Mouse (Mus musculus): ENCODE results near the gene B3gat2.
A peak's percentile ranks its signal among the peaks of the same experiment; 100 is the strongest.

The B3gat2 gene

DNA sequence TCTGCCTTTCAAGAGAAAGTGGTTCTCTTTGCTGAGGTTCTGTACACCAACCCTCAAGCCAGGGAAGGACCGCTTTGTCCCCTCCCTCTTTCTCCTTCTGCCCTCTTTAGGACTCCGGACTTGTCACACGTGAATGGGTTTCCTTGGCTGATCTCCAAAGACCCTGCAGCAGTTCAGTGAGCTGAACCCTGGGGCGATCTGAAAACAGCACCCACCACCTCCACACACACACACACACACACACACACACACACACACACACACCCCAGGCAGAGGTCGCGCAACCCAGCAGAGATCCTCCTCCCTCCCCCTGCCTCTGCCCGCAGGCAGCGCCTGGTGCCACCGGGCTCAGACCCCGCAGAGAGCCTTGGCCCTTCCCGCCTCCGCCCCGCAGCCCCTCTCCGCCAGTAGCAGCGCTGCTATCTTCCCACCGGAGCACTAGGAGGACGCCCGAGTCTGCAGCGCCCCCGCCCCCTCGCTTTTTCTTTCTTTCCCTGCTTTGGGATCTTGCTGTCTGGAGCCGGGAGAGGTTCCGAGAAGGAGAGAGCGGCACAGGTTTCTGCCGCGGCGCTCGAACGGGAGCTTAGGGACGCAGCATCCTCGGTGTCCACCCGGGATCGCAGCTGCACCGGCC, at the start of gene B3gat2:
TSS of gene B3gat2 (plus strand) at position 252 of the 634 bp plus-strand sequence.
- DNase-seq (ENCODE audit: low read depth, low spot score), result no peak

GRCm38 (mm10) chr1:23720326-23720725, 41.2 kb upstream of the B3gat2 start:
- no peak for DNase-seq (ENCODE audit: low read depth, low spot score)

GRCm38 (mm10) chr1:23721036-23721435, 40.5 kb upstream of the B3gat2 start:
- no peak for DNase-seq (ENCODE audit: low read depth, low spot score)

GRCm38 (mm10) chr1:23722469-23723372, 38.8 kb upstream of the B3gat2 start:
- no peak for DNase-seq (ENCODE audit: low read depth, low spot score)

DNA sequence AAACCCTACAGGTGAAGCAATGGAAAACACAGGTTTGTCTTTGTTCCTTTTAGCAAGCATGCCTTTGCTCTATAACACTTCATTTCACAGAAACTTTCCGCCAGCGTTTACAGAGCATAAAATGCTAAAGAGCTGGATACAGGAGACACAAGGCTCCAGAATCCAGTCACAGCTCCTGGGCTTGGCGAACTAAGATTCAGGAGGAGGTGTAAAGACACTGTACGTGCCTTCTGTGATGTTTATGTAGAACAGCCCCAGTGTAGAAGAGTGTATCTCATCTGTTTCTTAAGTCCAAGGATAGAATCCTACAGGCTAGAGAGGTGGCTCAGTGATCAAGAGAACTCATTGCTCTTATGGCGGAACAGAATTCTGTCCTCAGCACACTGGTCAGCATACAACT, 30.2 kb upstream of the B3gat2 start:
- DNase-seq (ENCODE audit: low read depth, low spot score), result peak; percentile 39

DNA sequence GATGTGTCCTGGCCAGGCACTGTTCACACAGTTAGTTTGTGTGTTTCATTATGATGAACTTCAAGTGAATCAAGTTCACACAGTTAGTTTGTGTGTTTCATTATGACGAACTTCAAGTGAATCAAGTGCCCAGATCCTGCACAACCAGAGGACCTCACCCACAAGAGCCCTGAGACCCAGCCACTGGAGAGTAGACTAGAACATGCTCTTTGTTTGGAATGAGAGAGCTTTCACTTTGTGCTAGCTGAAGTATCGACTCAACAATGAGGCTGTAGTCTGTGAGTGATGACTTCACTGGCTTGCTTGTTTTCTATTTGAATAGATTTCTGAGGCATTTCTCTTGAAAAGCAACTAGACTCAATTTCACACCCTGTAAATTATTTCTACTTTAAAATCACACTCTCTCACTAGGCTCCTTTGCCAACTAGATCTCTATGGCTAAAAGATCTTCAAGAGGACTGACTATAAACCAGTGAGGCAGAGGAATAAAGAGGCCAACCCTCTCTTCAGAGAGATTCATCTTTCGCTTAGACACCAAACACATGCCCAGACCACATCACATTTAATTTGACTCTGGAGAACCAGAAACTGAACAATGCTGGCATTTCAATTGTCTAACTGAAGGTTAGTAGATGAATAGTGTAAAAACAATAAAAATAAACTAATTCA, 10.6 kb upstream of the B3gat2 start:
- no peak for DNase-seq (ENCODE audit: low read depth, low spot score)

DNA sequence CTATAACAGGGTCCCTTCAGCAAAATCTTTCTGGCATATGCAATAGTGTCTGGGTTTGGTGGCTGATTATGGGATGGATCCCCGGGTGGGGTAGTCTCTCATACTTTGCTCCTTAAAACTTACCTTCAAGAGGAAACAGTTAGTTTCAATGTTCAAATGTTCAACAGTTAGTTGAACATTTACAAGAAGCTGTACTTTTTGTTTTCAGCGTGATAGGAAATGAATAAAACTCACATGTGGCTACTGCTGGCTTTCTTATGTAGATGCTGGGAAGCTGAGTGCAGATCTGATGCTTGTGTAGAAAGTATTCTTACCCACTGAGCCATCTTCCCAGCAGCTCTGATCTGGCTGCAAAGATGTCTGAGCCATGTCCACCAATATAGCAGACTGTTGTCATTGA, 8.5 kb upstream of the B3gat2 start:
- DNase-seq (ENCODE audit: low read depth, low spot score), result no peak

- DNase-seq (ENCODE audit: low read depth, low spot score), result no peak
These were observed 8.0 kb upstream of the B3gat2 start for GRCm38 (mm10) chr1:23753591-23753990.

GRCm38 (mm10) chr1:23754340-23754739, 7.2 kb upstream of the B3gat2 start:
- DNase-seq (ENCODE audit: low read depth, low spot score), result no peak

- no peak for DNase-seq (ENCODE audit: low read depth, low spot score)
These were observed 6.6 kb upstream of the B3gat2 start for GRCm38 (mm10) chr1:23754967-23755366.

GRCm38 (mm10) chr1:23762136-23762687, 659 bp downstream of the B3gat2 start:
- DNase-seq (ENCODE audit: low read depth, low spot score), result no peak

DNA sequence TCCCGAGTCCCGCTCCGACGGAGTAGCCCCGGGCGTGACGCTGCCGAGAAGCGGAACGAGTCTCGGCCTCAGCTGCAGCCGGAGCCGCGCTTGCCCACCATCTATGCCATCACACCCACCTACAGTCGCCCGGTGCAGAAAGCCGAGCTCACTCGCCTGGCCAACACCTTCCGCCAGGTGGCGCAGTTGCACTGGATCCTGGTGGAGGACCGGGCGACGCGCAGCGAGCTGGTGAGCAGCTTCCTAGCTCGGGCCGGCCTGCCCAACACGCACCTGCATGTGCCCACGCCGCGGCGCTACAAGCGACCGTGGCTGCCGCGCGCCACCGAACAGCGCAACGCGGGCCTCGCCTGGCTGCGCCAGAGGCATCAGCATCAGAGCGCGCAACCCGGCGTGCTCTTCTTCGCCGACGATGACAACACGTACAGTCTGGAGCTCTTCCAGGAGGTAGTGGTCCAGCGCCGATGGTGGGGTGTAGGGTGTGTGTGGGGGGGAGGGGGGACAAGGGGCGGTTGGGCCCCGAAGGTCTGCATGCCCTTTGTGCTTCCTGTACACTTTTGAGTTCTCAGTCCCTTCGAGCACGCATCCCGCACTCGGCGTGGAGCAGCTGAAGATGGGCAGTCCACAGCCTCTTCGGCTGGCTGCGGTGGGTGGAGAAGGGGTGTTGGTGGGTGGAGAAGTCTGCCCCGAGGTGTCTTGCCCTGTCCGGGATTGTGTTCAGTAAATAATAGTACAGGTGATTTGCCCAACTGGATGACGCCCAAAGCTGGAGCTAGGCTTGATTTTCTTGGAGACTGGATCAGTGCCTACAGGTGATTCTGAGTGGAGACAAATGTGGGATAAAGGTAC, 1.5 kb downstream of the B3gat2 start:
- peak; percentile 80 for DNase-seq (ENCODE audit: low read depth, low spot score)

- DNase-seq (ENCODE audit: low read depth, low spot score), result no peak
These were observed 2.2 kb downstream of the B3gat2 start for GRCm38 (mm10) chr1:23763726-23764125.

- DNase-seq (ENCODE audit: low read depth, low spot score), result no peak
These were observed 3.2 kb downstream of the B3gat2 start for GRCm38 (mm10) chr1:23764710-23765109.

DNA sequence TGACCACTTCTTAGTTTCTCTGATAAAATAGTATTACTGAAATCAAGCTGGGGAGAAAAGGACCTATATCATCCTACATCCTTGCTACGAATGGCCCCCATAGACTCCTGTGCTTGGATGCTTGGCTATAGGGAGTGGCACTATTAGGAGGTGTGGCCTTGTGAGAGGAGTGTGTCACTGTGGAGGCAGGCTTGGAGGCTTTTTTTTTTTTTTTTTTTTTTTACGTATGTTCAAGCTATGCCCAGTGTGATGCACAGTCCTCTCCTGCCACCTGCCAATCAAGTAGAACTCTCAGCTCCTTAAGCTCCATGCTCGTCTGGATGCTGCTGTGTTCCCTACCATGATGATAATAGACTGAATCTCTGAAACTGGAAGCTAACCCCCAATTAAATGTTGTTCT, 11.5 kb downstream of the B3gat2 start:
- DNase-seq (ENCODE audit: low read depth, low spot score), result no peak

- DNase-seq (ENCODE audit: low read depth, low spot score), result peak; percentile 26
These were observed 31.4 kb downstream of the B3gat2 start for GRCm38 (mm10) chr1:23792737-23793533.

DNA sequence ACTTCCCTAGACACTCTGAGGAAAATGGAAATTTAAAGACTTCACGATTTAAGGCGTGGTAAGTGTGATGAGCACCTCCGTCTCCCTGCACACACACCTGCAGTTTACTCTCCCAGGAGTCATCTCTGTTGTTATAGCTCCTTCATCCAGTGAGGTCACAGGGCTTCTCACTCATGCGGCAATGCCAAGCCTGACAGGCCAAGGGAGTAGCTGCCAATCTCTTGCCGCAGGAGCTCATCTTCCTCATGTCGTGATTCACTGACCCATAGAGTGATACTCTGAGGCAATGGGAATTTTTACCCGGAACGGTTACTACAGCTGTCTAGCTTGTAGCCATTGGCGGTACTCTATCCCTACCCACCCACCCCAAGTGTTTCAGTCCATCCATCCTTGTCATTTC, 36.8 kb downstream of the B3gat2 start:
- no peak for DNase-seq (ENCODE audit: low read depth, low spot score)

GRCm38 (mm10) chr1:23821615-23822014, 60.1 kb downstream of the B3gat2 start:
- DNase-seq (ENCODE audit: low read depth, low spot score), result no peak

GRCm38 (mm10) chr1:23826887-23827758, 65.6 kb downstream of the B3gat2 start:
- DNase-seq (ENCODE audit: low read depth, low spot score), result peak; percentile 41
